Mouse (Mus musculus) T-helper 1 cell (primary cell): ENCODE results near the gene Syce2.

ENCODE experiments used
- in situ Hi-C: fragments of 300-600 bp; cut with MboI, MseI; formaldehyde crosslinking; loops from one replicate; pipeline ENCODE4 v1.15.1; 2025; ENCODE audit warnings: high pct_unique_total_duplicates

Syce2 gene

GRCm38 (mm10) chr8:84927513-84927912, 55.6 kb downstream of the Syce2 start:
- in situ Hi-C loops: no loop called here

- in situ Hi-C loops: no loop called here
Observed at GRCm38 (mm10) chr8:84928456-84929306, 56.8 kb downstream of the Syce2 start.

DNA sequence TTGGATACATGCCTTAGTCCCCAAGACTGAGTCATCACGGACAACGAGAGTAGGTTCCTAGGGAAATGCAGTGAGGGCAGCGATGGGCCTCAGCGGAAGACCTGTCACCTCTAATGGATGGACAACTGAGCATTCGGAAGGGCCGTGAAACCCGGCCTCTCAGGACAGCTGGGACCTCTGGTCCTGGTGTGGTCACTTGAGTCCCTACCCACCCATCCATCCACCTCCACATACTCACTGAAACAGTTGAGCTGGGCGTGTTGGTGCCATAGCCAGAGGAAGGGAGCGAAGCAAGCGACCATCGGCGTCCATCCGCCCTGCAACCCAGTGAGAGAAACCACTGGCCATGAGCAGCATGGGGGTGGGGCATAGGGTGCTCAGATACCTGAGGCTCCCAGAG, 58.7 kb downstream of the Syce2 start:
- in situ Hi-C loops: no loop called here

GRCm38 (mm10) chr8:84933767-84934559, 62.1 kb downstream of the Syce2 start:
- in situ Hi-C loops: no loop called here

GRCm38 (mm10) chr8:84934860-84935259, 62.9 kb downstream of the Syce2 start:
- in situ Hi-C loops: no loop called here

DNA sequence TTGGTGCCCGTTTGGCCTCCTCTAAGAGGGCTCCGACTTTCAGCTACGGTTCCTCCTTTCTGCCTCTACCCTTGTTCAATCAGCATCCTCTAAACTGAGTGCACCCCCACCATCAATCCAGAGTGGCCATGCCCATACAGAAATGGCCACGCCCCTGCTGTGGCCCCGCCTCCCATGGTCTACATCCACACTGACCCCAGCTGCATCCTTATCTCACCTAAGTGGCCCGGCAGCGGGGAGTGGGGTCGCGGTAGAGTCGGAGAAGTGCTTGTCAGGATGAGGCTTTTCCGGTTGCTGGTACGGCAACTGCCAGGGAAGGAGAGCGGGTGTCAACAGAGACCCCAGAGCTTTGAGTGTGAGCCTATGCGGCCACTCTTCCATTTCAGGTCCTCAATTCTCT, 63.6 kb downstream of the Syce2 start:
- in situ Hi-C loops: no loop called here

GRCm38 (mm10) chr8:84936041-84936961, 64.4 kb downstream of the Syce2 start:
- in situ Hi-C loops: no loop called here

DNA sequence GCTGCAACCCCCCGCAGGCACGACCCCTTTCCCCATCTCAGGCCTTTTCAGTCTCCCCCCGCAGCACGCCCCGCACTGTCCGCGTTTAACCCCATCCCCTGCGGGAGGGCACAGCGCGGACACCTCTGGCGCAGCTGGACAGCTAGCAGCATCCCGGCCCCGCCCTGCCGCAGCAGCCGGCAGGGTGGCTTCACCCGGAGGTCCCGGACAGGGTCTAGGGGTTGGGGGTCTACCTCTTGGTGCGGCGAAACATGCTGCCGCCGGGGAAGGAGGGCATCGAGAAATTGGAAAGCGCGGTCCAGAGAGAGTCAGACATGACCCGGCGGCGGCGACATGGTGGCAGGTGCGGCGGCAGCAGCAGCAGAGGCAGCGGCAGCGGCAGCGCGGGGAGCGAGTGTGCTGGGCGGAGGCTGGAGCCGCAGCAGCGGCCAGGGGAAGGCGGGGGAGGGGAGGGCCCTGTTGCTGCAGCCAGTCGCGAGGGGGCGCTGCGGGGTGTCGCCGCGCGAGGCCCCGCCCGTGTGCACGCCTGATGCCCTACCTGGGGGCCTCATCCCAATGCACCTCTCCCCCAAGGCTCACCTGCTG, 65.1 kb downstream of the Syce2 start, which contains the start of gene Mast1:
Gene Mast1, minus strand, starts transcription at position 398 of the 585 bp plus-strand sequence.
- in situ Hi-C loops: no loop called here
